Comparison of ENCODE assay signal across 1 mouse cellular context in genomic region chr4:154961911-154962310, GRCm38 (mm10).
A peak's percentile ranks its signal among the peaks of the same experiment; 100 is the strongest.
TF ChIP-seq lines count a peak whose summit lies in the region.

No protein-coding gene starts in this region.

TF ChIP-seq in CH12.LX, 34 proteins besides CTCF, POLR2A, EP300 and RAD21 (continued from another document):
- TF ChIP-seq JUN (IDR thresholded peaks at IDR 0.05; ENCODE audit: insufficient read depth, low read depth, low read length) (no peak), MXI1 (IDR thresholded peaks at IDR 0.05; ENCODE audit: low read depth, low read length) (peak; percentile 94), POLR2AphosphoS2 (IDR thresholded peaks at IDR 0.05; ENCODE audit: low read depth, low read length) (0 out of 2 replicates have a peak, but pooled peaks have one; percentile 49), TBP (conservative IDR thresholded peaks at IDR 0.05; ENCODE audit: low read depth, low read length) (no peak), JUND (conservative IDR thresholded peaks at IDR 0.05; ENCODE audit: low read depth, low read length) (no peak), ETS1 (conservative IDR thresholded peaks at IDR 0.05; ENCODE audit: low read depth, low read length) (peak; percentile 42), IRF4 (IDR thresholded peaks at IDR 0.05; ENCODE audit: low read depth, low read length) (no peak), NELFE (IDR thresholded peaks at IDR 0.05; ENCODE audit: low read depth, low read length) (peak; percentile 36; the same call in 1 of the 2 replicates), CHD1 (IDR thresholded peaks at IDR 0.05; ENCODE audit: low read depth, low read length) (no peak), ZC3H11A (IDR thresholded peaks at IDR 0.05; ENCODE audit: low read depth, low read length) (no peak), PAX5 (IDR thresholded peaks at IDR 0.05; ENCODE audit: low read length) (no peak), TCF12 (IDR thresholded peaks at IDR 0.05; ENCODE audit: low read depth, low read length) (peak; percentile 80), MAX (IDR thresholded peaks at IDR 0.05; ENCODE audit: low read length) (peak; percentile 85)
